Mouse (Mus musculus): Measurements from ENCODE around the gene Hdac5. TPM values are rescaled to one million over a fixed set of nuclear protein-coding genes. Genes with fewer than 3 reads are reported as not detected.

Gene Hdac5
- polyA plus RNA-seq, 1 experiment from 2014 or later: 65.6 TPM

GRCm38 (mm10) chr11:102218783-102219182 lies 11.2 kb downstream of the Hdac5 start:
- WGBS: 0% methylated on average over 8 of the region's 10 CpGs
- peak overlapping the region; percentile 74 for H3K4me2 ChIP-seq (replicated peaks; ENCODE audit: low read depth, low read length)
- peak overlapping the region; percentile 30; the same call in 1 of the 2 replicates for H3K9ac ChIP-seq (replicated peaks; ENCODE audit: low read depth)
- TF ChIP-seq CTCF (IDR thresholded peaks at IDR 0.05) (0 out of 2 replicates have a peak, but pooled peaks have one; percentile 2), EP300 (IDR thresholded peaks at IDR 0.05) (peak; percentile 48; the same call in 1 of the 2 replicates)
- H3K27me3 ChIP-seq (replicated peaks; ENCODE audit: insufficient read depth, low read length): no peaks in the 10 kb centered on the region
- DNase-seq (ENCODE audit: low spot score) (peak; percentile 98), ATAC-seq (peak; percentile 79)
- H3K4me3 ChIP-seq (ENCODE audit: low read depth, low read length): peak overlapping the region; percentile 44
- peaks cover 6% of the 10 kb centered on the region; the same call in 1 of the 2 replicates for H3K36me3 ChIP-seq (ENCODE audit: insufficient read depth, low read length)
- peaks cover 66% of the 10 kb centered on the region for H3K4me1 ChIP-seq (ENCODE audit: insufficient read depth, low read depth, low read length)
- H3K9me3 ChIP-seq (ENCODE audit: low read length): no peaks in the 10 kb centered on the region
- peak overlapping the region; percentile 88 for H3K27ac ChIP-seq (ENCODE audit: low read length)

- Histone ChIP-seq H3K9ac (replicated peaks; ENCODE audit: low read depth) (peak overlapping the region; percentile 30), H3K27me3 (replicated peaks; ENCODE audit: insufficient read depth, low read length) (no peaks in the 10 kb centered on the region), H3K4me3 (ENCODE audit: low read depth, low read length) (peak overlapping the region; percentile 44), H3K36me3 (ENCODE audit: insufficient read depth, low read length) (peaks cover 6% of the 10 kb centered on the region; the same call in 1 of the 2 replicates), H3K4me2 (replicated peaks; ENCODE audit: low read depth, low read length) (peak overlapping the region; percentile 74), H3K27ac (ENCODE audit: low read length) (peak overlapping the region; percentile 88), H3K9me3 (ENCODE audit: low read length) (no peaks in the 10 kb centered on the region), H3K4me1 (ENCODE audit: insufficient read depth, low read depth, low read length) (peaks cover 60% of the 10 kb centered on the region)
- whole genome bisulfite sequencing: 27% methylated on average over 7 of the region's 7 CpGs
- DNase-seq (ENCODE audit: low spot score) (peak; percentile 39), ATAC-seq (no peak)
- TF ChIP-seq CTCF (IDR thresholded peaks at IDR 0.05): no peak
- TF ChIP-seq EP300 (IDR thresholded peaks at IDR 0.05): no peak
These were observed 12.0 kb downstream of the Hdac5 start for GRCm38 (mm10) chr11:102217876-102218430.

GRCm38 (mm10) chr11:102217396-102217795 lies 12.6 kb downstream of the Hdac5 start:
- Histone ChIP-seq H3K27ac (ENCODE audit: low read length) (peak overlapping the region; percentile 88), H3K4me1 (ENCODE audit: insufficient read depth, low read depth, low read length) (peaks cover 59% of the 10 kb centered on the region), H3K9me3 (ENCODE audit: low read length) (no peaks in the 10 kb centered on the region), H3K9ac (replicated peaks; ENCODE audit: low read depth) (peak overlapping the region; percentile 30; the same call in 1 of the 2 replicates), H3K4me2 (replicated peaks; ENCODE audit: low read depth, low read length) (peak overlapping the region; percentile 74), H3K36me3 (ENCODE audit: insufficient read depth, low read length) (peaks cover 6% of the 10 kb centered on the region; the same call in 1 of the 2 replicates), H3K27me3 (replicated peaks; ENCODE audit: insufficient read depth, low read length) (no peaks in the 10 kb centered on the region), H3K4me3 (ENCODE audit: low read depth, low read length) (peak overlapping the region; percentile 44)
- TF ChIP-seq CTCF (IDR thresholded peaks at IDR 0.05) (no peak), EP300 (IDR thresholded peaks at IDR 0.05) (no peak)
- no peak for ATAC-seq
- 42% methylated on average over 6 of the region's 6 CpGs for WGBS
- peak; percentile 33 for DNase-seq (ENCODE audit: low spot score)

GRCm38 (mm10) chr11:102216886-102217240 lies 13.1 kb downstream of the Hdac5 start:
- Histone ChIP-seq H3K27me3 (replicated peaks; ENCODE audit: insufficient read depth, low read length) (no peaks in the 10 kb centered on the region), H3K4me3 (ENCODE audit: low read depth, low read length) (peak overlapping the region; percentile 44), H3K36me3 (ENCODE audit: insufficient read depth, low read length) (peaks cover 3% of the 10 kb centered on the region; the same call in 1 of the 2 replicates), H3K4me2 (replicated peaks; ENCODE audit: low read depth, low read length) (peak overlapping the region; percentile 74), H3K27ac (ENCODE audit: low read length) (peak overlapping the region; percentile 88), H3K9ac (replicated peaks; ENCODE audit: low read depth) (0 out of 2 replicates have a peak overlapping the region, but pooled peaks have one; percentile 3), H3K4me1 (ENCODE audit: insufficient read depth, low read depth, low read length) (peaks cover 63% of the 10 kb centered on the region), H3K9me3 (ENCODE audit: low read length) (no peaks in the 10 kb centered on the region)
- 20% methylated on average over 5 of the region's 5 CpGs for WGBS
- no peak for TF ChIP-seq EP300 (IDR thresholded peaks at IDR 0.05)
- TF ChIP-seq CTCF (IDR thresholded peaks at IDR 0.05): no peak
- DNase-seq (ENCODE audit: low spot score) (no peak), ATAC-seq (peak; percentile 37)

- TF ChIP-seq CTCF (IDR thresholded peaks at IDR 0.05) (peak; percentile 9; the same call in 1 of the 2 replicates), EP300 (IDR thresholded peaks at IDR 0.05) (peak; percentile 91)
- ATAC-seq (peak; percentile 88), DNase-seq (ENCODE audit: low spot score) (peak; percentile 96)
- Histone ChIP-seq H3K36me3 (ENCODE audit: insufficient read depth, low read length) (no peaks in the 10 kb centered on the region), H3K9ac (replicated peaks; ENCODE audit: low read depth) (0 out of 2 replicates have a peak overlapping the region, but pooled peaks have one; percentile 3), H3K4me3 (ENCODE audit: low read depth, low read length) (peak overlapping the region; percentile 44; the same call in 1 of the 2 replicates), H3K4me1 (ENCODE audit: insufficient read depth, low read depth, low read length) (peaks cover 69% of the 10 kb centered on the region), H3K27ac (ENCODE audit: low read length) (peak overlapping the region; percentile 88), H3K27me3 (replicated peaks; ENCODE audit: insufficient read depth, low read length) (no peaks in the 10 kb centered on the region), H3K4me2 (replicated peaks; ENCODE audit: low read depth, low read length) (peak overlapping the region; percentile 74), H3K9me3 (ENCODE audit: low read length) (no peaks in the 10 kb centered on the region)
- WGBS: 9% methylated on average over 11 of the region's 12 CpGs
These were observed 13.7 kb downstream of the Hdac5 start for GRCm38 (mm10) chr11:102216056-102216885.

- DNase-seq (ENCODE audit: low spot score) (no peak), ATAC-seq (no peak)
- Histone ChIP-seq H3K4me1 (ENCODE audit: insufficient read depth, low read depth, low read length) (peaks cover 69% of the 10 kb centered on the region), H3K4me3 (ENCODE audit: low read depth, low read length) (no peak overlapping the region), H3K27ac (ENCODE audit: low read length) (peak overlapping the region; percentile 80), H3K36me3 (ENCODE audit: insufficient read depth, low read length) (no peaks in the 10 kb centered on the region), H3K4me2 (replicated peaks; ENCODE audit: low read depth, low read length) (peak overlapping the region; percentile 33), H3K9ac (replicated peaks; ENCODE audit: low read depth) (no peak overlapping the region), H3K27me3 (replicated peaks; ENCODE audit: insufficient read depth, low read length) (no peaks in the 10 kb centered on the region), H3K9me3 (ENCODE audit: low read length) (no peaks in the 10 kb centered on the region)
- WGBS: 50% methylated on average over 11 of the region's 11 CpGs
- TF ChIP-seq CTCF (IDR thresholded peaks at IDR 0.05): no peak
- TF ChIP-seq EP300 (IDR thresholded peaks at IDR 0.05): no peak
These were observed 14.5 kb downstream of the Hdac5 start for GRCm38 (mm10) chr11:102215511-102215910.
